Mouse (Mus musculus): ENCODE data around the gene Tgfbi.

The Tgfbi gene

DNA sequence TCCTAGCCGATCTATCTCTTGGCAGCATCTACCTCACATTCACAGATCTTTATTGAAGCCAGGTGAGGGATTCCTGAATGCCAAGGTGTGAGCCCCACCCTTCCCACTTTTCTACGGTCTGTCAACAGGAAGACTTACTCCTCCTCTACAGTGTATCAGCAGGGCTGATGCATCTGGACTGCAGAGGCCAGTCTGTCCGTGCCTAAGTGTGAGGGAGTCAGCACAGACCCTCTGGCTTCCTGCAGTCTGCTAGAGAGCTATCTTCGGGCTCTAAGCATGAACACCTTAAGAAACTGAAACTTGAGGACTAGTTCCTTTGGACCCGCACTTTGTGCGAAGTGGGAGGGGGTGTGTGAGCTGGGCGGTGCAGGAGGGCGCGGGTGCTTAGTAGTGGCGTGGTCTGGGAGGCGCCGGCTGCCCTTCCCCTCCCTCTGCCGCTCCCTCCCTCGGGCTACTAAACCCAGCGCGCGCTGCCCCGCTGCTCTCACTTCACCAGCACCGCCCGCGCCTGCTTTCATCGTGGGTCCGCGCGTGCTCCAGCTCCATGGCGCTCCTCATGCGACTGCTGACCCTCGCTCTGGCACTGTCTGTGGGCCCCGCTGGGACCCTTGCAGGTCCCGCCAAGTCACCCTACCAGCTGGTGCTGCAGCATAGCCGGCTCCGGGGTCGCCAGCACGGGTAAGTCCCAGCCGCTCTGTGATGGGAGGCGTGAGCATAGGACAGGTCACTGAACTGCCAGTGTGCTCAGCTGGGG lies at the start of gene Tgfbi:
TSS of gene Tgfbi (plus strand) at position 421 of the 754 bp plus-strand sequence.
- DNase-seq (ENCODE audit: low spot score in 2 of 2), result no peak

DNA sequence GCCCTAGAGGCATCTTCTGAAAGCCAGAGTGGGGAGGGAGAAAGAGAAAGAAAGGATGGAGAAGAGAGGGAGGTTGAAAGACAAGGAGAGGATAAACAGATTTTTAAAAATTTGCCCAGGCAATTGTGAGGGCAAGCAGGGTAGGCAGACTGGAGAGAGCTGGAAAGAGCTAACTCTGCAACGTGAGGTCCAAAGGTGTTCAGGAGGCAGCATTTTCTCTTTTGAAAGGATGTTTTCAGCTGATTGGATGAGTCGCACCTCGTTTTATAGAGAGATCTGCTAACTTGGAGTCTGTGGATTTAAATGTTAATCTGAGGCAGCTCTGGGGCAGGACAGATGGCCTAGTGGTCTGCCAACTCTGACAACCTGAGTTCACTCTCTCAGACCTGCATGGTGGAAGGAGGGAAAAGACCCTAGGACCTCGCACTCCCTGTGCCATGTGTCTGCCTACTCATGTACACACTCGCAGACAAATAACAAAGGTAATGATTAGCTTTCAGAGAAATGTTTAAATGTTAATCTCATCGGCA lies 49.4 kb upstream of the Tgfbi start:
- DNase-seq (ENCODE audit: low spot score in 2 of 2), result no peak

DNA sequence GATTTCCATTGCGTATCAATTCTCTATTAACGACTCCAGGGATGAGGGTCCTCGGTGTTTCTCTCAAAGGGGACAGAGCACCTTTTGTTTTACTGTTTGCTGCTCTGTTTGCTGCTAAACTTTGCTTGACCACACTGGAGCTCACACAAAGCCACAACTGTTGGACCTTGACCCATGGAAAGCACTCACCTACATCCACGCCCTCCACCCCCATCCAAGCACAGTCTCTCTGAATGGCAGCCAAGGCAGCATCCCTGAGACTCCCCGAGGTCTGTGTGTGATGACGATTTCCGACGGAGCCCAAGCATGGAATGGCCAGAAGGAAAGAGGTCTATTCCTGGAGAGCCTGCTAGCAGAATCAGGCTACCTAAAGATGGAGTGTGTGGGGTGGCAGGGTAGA lies 48.2 kb upstream of the Tgfbi start:
- DNase-seq (ENCODE audit: low spot score in 2 of 2), result no peak

DNA sequence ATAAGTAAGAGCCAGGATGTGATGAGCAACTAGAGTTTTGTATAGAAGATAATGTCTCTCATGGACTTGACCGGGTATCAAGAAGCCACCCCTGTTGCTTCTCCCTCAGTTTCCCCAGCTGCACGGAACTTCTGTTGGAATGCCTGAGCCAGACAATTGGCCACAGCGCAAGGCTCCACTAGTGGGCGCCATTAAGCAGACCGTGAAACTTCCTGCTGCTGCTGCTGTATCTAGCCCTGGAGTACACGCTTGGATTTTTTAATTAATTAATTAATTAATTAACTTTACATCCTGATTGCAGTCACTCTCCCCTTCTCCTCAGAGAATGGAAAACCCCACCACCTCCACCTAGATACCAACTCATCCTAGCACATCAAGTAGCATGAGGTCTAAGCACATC lies 46.2 kb upstream of the Tgfbi start:
- DNase-seq (ENCODE audit: low spot score in 2 of 2), result no peak

DNA sequence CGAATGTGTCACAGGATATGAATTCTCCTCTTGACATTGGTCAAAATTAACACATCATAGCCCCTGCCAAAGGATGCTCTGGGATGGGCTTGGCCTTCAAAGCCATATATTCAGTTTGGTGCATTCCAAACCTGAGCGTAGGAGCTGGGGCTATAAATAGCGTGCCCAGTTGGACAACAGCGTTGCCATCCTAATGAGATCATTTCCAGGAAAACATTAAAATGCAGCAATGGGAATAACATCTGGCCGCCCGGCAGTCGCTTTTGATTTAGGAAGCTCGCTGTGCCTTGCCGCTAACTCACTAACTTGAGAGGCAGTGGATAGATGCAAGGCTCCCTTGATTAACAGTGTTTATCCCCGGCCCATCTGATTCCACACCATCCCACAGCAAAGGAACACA lies 43.0 kb upstream of the Tgfbi start:
- DNase-seq (ENCODE audit: low spot score in 2 of 2), result no peak

DNA sequence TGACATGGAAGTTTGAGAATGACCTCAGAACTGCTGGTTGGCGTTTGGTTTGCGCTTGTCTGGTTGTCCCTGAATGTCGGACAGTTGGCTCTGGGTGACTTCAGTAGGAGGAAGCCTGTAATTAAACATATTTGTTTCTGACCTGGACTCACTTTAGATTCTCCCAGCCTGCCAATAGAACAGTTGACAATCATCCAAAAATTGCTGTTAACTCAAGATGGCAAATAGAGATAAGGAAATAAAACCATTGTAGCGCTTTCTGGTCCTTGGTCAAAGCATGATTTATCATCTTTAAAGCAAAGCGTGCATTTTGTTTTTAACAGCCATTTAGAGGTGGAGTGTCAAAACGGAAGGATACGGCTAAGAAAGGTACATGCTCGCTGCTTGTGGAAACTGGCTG lies 37.7 kb upstream of the Tgfbi start:
- no peak for DNase-seq (ENCODE audit: low spot score in 2 of 2)

DNA sequence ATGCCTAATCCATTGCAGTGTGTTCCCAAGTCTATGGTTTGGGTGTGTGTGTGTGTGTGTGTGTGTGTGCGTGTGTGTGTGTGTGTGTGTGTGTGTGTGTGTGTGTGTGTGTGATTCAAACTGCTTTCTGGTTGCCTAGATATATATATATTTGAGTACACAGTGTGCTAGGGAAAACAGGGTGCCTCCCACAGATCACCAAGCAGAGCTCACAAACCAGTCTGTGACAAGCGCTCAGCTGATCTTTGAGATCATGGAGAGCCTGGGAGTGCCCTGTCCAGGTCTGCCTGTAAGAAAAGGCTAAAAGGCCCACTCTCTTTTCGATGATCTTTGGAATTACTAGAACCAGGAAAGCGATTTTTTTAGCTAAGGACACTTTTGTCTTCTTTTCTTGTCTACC lies 34.2 kb upstream of the Tgfbi start:
- no peak for DNase-seq (ENCODE audit: low spot score in 2 of 2)

DNA sequence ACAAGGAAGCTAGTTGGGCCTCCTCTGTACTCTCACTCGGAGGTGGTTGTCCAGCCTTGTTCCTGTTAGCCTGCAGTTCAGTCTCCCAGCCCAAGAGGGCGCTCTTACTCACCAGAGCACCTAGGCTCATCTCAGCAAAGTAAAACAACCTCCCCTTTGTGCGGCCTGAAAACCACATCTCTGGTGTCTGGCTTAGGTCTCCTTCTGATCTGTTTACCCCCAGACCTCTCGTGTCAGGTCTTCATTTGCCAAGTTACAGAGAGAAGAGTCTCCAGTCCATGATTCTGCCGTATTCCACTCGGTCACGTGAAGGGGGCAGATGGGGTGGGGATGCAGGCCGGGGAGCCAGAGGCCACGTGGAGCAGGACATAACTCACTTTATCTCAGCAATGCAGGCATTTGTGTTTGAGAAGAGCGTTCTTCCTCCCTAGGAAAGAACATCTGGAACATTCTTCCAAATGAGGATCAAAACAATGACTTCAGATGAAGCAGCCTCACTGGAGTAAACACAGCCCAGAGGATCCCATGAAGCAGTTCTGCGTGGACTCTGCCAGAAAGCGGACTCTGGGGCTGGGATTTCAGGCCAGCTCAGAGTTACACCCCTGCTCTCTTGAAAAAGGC lies 33.5 kb upstream of the Tgfbi start:
- DNase-seq (ENCODE audit: low spot score in 2 of 2), result peak in 1 of 2 experiments; percentile 57

DNA sequence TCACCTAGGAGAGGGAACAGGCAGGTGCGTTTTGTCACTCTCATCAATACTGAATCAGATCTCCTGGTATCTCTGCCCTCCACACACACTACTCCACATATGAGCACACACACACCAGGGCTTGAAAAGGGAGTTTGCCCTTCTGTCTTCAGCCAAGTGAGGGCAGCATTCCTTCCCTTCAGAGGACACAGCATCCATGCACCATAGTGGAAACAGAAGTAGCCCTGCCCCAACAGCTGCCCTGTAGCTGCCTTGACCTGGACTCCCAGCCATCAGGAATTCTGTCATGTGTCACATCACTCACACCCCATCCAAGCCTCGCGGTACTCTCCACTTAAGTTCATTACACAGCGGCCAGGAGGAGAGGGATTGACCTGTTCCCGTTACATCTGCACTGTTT lies 31.2 kb upstream of the Tgfbi start:
- no peak for DNase-seq (ENCODE audit: low spot score in 2 of 2)

DNA sequence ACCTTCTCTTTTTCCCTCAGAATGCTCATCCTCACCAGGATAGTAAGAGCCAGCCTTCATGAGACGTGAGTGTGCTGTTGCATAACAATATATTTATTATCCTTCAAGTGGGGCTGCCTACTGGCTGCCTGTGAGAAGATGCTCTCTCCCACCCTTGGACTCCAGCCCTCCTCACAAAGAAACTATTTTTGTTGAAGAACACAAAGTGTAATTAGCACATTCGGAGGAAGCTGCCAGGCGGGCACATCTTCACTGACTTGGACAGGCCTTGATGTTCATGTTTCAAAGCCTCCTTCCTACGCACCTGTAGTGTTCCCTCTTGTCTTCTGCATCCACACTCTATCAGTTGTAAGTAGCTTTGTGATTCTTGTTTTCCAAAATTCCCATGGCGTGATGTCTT lies 28.9 kb upstream of the Tgfbi start:
- no peak for DNase-seq (ENCODE audit: low spot score in 2 of 2)

DNA sequence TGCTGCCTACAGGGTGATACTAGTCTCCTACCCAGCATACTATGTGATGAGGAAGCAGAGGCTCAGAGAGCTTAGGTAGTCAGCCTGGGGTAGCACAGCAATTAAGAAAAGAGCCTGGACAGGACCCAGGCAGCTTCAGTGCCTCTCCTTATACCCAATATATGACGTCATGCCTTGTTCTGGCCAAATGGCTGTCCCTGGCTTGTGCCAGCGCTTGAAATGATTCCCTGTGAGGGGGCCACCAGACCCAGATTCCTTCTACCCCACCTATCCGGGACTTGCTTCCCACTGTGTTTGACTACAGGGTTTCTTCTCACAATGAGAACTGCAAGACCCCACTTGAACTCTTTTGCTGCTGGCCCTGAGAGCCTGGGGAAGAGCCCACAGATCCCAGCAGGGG lies 27.8 kb upstream of the Tgfbi start:
- DNase-seq (ENCODE audit: low spot score in 2 of 2), result no peak

DNA sequence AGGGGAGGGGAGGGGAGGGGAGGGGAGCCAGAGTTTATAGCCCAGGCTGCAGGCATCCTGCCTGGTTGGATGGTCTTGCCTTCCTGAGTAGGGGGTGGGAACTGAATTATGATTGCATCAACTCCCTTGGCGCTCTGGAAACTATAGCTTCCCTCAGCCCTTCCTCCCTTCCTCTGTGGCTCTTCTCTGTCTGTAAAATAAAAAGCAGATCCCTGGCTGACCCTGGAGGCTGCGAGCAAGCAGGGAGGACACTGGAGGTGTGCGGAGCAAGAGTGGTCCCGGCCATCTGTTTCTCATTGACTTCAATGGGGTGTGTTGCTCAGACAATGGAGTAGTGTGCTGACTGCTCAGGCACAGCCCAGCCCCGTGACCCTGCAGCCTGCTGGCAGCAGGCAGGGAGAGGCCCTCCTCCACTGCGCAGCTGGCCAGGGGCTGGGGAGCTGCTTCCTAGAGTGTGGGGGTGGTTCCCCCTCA lies 27.3 kb upstream of the Tgfbi start:
- DNase-seq (ENCODE audit: low spot score in 2 of 2), result no peak

DNA sequence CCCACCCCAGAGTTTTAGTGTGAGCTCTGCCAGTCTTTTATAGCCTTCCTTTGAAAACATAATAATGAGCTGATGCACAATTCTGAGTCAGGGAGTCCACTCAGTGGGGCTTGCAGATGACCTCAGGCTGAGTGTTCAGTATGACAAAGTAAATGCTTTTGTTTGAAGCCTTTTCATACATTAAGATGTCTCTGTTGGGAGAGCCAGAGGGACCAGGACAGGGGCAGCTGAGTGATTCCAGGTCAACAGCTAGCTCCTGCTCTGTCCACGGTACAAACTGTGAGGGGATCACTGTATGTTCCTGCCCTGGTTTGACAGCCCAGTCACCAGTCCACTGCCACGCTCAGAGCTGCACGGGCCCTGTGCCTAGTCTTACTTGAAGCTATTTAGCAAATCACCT lies 26.6 kb upstream of the Tgfbi start:
- no peak for DNase-seq (ENCODE audit: low spot score in 2 of 2)

DNA sequence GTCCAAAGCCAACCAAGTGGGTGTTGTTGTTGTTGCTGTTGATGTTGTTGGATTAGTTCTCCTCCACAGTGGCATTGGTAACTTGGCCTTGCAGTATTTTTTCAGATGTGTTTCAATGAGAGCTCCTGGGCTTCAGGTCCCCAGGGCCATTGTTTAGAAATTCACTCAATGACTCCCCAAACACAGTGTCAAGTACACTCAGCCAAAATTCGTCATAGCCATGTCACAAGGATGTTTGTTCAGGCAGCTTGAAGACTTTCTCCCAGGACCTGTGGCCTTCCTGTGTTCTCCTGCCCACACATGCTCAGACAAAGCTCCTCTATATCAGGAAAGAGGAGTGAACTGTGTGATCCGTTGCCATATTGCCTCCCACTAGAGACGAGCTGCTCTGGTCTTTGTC lies 23.3 kb upstream of the Tgfbi start:
- DNase-seq (ENCODE audit: low spot score in 2 of 2), result no peak

DNA sequence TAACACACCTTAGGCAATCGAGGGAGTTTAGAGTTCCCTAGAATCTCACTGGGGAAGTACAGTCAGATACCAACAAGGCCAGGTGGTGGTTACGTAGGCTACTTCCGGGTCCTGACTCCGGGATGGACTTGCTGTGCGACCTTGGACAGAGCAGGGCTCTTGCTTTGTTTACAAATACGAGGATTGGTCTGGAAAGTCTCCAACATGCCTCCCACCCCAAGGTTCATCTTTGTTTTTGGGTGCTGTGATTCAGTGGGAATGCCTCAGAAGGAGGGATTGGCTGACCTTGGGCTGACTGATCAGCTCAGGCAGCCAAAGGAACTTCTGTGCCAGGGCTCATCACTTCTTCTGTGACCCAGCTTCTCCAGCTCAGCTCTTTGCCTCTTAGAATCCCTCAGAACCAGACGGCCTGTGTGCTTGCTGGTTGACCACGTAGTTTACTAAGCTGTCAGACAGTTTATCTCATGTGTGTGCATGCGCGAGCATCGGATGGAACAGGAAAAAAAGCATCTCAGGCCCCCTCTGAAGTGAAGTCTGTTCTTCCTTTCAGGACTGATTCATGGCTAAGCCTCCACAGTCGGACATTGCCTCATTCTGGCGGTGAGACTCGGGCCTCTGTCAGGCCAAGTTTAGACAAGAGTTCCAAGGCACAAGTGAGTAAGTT lies 20.7 kb upstream of the Tgfbi start:
- no peak for DNase-seq (ENCODE audit: low spot score in 2 of 2)

DNA sequence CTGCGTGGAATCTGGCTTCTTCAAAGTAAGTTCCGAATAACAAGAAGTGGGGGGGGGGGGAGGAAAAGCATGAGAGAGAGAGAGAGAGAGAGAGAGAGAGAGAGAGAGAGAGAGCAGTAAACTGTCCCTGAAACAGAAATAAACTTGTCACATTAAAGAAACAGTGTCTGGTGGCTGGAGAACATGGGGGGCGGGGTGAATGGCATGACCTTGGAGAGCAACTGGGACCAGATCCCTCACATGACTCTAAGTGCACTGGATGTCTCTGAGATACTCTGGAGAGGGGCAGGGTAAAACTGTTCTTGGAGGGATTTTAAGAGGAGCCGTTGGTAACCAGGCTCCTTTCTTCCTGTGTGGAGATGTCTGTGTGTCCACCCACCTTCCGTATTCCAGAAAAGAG lies 19.1 kb upstream of the Tgfbi start:
- no peak for DNase-seq (ENCODE audit: low spot score in 2 of 2)

DNA sequence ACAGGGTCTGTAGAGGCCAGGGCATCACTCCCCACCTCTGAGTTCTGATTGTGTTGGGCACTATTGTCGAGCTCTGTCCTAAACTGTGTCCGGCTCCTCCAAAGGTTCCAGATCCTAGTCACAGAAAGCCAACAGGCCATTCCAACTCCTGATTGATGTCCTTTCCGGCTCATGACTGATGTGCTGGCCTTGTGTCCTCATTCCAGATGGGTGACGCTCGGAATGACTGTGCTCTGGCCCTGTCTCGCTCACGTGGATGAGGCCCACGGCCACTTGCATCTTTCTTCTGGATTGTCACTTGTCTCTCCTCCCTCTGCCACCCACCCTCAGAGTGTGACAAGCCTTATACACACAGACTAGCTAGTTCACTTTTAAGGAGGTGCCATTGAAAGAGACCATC lies 18.1 kb upstream of the Tgfbi start:
- no peak for DNase-seq (ENCODE audit: low spot score in 2 of 2)

DNA sequence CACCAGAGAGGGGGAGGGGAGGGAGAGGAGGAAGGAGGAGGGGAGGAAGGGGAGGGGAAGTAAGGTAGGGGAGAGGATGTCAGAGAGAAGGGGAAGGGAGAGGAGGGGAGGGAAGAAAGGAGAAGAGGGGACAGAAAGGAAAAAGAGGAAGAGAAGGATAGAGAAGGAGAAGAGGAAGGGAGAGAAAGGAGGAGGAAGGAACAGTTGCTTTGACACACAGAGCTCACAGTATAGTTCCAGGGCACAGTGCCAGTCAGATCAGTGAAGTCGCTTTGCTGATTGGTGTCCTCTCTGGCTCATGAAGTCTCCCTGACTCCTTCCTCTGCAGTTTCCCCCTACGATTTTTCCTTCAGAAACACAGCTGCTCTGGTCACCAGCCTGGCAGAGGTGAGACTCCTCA lies 17.4 kb upstream of the Tgfbi start:
- no peak for DNase-seq (ENCODE audit: low spot score in 2 of 2)

DNA sequence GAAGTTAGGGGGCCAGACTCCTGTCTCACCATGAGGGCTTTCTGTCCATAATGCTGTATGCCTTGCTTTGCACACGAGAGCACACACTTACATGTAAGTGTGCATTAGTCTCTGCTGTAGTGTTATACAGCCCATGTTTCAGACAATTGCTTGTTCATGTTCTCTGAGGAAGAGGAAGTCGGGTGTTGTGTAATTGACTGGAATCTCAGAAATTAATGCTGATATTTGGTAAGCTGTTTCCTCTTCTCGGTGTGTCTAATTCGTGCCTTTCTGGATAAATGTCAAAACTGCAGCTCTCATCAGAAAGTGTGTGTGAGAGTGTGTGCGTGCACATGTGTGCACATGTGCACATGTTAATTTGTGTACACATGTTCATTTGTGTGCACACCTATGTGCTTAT lies 16.1 kb upstream of the Tgfbi start:
- DNase-seq (ENCODE audit: low spot score in 2 of 2), result no peak

DNA sequence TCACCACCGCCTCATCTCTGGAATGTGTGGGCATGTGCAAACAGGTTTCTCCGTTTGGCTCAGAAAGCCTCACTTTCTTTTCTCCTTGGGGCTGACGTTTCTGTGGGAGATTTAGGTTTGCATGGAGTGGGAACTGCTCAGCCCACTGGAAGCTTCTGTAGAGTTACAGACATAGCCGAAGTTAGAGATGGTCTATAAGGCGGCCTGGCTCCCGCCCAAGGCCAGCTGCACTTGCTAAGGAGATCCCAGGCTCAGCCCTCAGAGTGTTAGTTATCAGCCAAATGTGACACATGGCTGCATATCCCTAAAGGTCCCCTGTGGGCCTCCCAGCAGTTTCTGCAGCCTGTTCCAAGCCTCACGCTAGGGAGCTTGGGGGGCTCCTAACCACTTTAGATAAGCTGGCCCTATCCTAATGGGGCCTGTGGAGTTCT lies 15.3 kb upstream of the Tgfbi start:
- DNase-seq (ENCODE audit: low spot score in 2 of 2), result no peak

DNA sequence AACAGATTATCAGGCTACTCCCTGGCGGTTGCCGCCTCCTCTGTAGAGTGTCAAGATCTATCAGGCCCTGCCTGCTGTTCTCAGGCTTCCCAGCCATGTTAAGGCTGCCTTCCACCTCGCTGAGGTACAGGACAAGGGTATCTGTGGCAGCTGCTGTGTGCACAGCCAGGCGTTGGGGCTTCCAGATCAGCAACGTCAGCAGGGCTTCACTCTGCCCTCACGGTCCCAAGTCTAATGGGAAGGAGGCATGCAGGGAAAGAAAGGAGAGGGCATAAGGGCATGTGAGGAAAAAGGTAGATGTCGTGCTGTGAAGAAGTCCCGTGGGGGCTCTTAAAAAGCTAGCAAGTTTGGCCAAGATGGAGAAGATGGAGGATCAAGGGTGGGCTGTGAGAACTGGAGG lies 14.1 kb upstream of the Tgfbi start:
- no peak for DNase-seq (ENCODE audit: low spot score in 2 of 2)

DNA sequence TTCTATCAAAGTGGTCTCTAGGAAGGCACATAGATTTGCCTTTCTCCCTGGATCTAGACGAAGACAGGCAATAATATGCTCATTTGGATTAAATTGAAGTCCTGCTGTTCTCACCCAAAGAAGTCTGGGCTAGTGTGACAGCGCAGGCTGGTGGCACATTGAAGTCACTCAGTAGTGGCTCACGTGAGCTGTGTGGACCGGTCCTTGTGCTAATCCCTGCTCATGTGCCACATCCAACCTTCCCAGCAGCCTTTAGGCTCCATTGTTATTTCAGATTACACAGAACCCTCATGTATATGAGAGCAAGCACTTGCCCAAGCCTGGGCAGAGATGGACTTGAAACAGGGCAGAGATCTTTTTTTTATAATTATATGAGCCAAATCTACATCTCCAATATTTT lies 12.0 kb upstream of the Tgfbi start:
- no peak for DNase-seq (ENCODE audit: low spot score in 2 of 2)

Measured in frontal cortex, postnatal 14 days (tissue).